Comparison of ENCODE assay signal across 18 mouse cellular contexts in the genomic region with DNA sequence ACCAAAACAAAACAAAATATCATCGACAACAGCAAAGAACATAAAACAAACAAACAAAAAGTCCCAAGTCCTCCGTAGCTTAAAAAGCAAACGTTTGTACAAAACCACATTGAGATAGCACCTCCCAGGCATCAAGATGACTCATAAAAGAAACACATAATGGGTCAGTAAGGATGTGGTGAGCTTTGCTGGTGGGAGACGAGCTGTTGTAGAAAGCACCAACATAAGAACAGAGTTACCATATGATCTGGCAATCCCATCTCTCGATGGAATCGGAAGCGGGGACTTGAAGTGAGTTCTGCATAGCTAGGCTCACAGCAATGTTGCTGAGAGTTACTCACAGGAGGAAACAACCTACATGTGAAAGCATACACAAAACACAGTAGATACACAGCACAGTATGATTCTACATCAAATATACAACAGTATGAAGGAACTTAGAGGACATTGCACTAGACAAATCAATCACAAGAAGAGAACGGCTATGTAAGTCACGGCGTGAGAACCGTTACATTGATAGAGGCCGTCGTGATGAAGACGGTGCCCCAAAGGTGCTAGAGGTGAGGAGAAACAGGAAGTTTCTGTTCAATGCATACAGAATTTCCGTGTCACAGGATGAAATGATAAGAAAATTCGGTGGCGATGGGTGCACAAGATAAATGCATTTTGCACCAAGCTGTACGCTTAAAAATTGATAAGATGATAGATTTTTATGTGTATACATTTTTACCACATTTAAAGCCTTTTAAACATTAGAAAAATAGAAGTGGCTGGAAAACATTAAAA. TPM values are rescaled to one million over a fixed set of nuclear protein-coding genes. Genes with fewer than 3 reads are reported as not detected.
A peak's percentile ranks its signal among the peaks of the same experiment; 100 is the strongest.
DNase-seq lines count a peak whose midpoint lies in the region; ATAC-seq and TF ChIP-seq lines count a peak whose summit lies in the region.
"Had no signal": no experiment of that assay in that cellular context is flagged by ENCODE, and none has a peak within 500 bp of the region (broad histone marks: within the 10 kb centered on the region; RNA-seq: fewer than 3 reads in every experiment).

No protein-coding gene starts in this region.

- no peak overlapping the region for H3K4me3 ChIP-seq in liver, adult 2 months (ENCODE audit: insufficient read depth, low read depth, low read length)
- H3K4me3 ChIP-seq in left cerebral cortex, adult 2 months: no peak overlapping the region
- H3K4me3 ChIP-seq: embryonic facial prominence, embryonic 12.5 days; hindbrain, embryonic 12.5 days; liver, embryonic 12.5 days; midbrain, embryonic 15.5 days; neural tube, embryonic 15.5 days had no signal

- no peaks in the 10 kb centered on the region for H3K79me2 ChIP-seq in liver, adult 2 months (ENCODE audit: control insufficient read depth, insufficient read depth, low read length)

- no peak for TF ChIP-seq POLR2A in liver, adult 2 months (IDR thresholded peaks at IDR 0.05; ENCODE audit: extremely low read depth, insufficient read depth, low read length)

- no peak for TF ChIP-seq CTCF in liver, adult 2 months (IDR thresholded peaks at IDR 0.05; ENCODE audit: low read depth, low read length)
- no peak for TF ChIP-seq CTCF in left cerebral cortex, adult 2 months (IDR thresholded peaks at IDR 0.05)

- peak; percentile 53 for ATAC-seq in megakaryocyte, adult 5-6 weeks (ENCODE audit: poor library complexity, severe bottlenecking)
- ATAC-seq: liver, embryonic 12.5 days had no signal

- H3K27me3 ChIP-seq in liver, adult 2 months (ENCODE audit: control insufficient read depth, insufficient read depth, low read length): no peaks in the 10 kb centered on the region
- H3K27me3 ChIP-seq: embryonic facial prominence, embryonic 12.5 days had no signal

- peak; percentile 4 for DNase-seq in liver, adult 2 months (ENCODE audit: extremely low read depth, low read depth, low spot score)
- DNase-seq in liver: no peak
- peak; percentile 26 for DNase-seq in NIH3T3 (ENCODE audit: low read depth)
- DNase-seq in thymus, postnatal 25 days: peak; percentile 27
- DNase-seq in urinary bladder, adult 18-20 months (ENCODE audit: low spot score in 2 of 2): no peak
- DNase-seq in adrenal gland, postnatal 14 days: no peak
- DNase-seq in left cerebral cortex, adult 2 months (ENCODE audit: extremely low spot score in 1 of 2, low spot score in 2 of 2): no peak
- DNase-seq: cerebellum, adult 18-20 months; kidney, adult 18-20 months; lung, postnatal 10 days had no signal

- intact Hi-C loops in left cerebral cortex, adult 2 months (cut with DNase I): loop anchor here (2.0 to 10.0 kb wide), 4 partner anchors 375 to 903 kb away; no protein-coding TSS in a partner anchor

- peaks cover 3% of the 10 kb centered on the region; the same call in 1 of the 2 replicates for H3K4me1 ChIP-seq in liver, adult 2 months (ENCODE audit: control insufficient read depth, insufficient read depth, low read length)
- H3K4me1 ChIP-seq: embryonic facial prominence, embryonic 12.5 days; hindbrain, embryonic 12.5 days had no signal

- no peak overlapping the region for H3K27ac ChIP-seq in liver, adult 2 months (replicated peaks; ENCODE audit: insufficient read depth, low read depth, low read length)
- no peak overlapping the region for H3K27ac ChIP-seq in left cerebral cortex, adult 2 months
- H3K27ac ChIP-seq: embryonic facial prominence, embryonic 12.5 days; hindbrain, embryonic 12.5 days; liver, embryonic 12.5 days; midbrain, embryonic 15.5 days; neural tube, embryonic 15.5 days had no signal

- no peak overlapping the region for H3K9ac ChIP-seq in liver, adult 2 months (ENCODE audit: low read depth, low read length)
- H3K9ac ChIP-seq: embryonic facial prominence, embryonic 12.5 days; hindbrain, embryonic 12.5 days; liver, embryonic 12.5 days; midbrain, embryonic 15.5 days; neural tube, embryonic 15.5 days had no signal

- H3K36me3 ChIP-seq in liver, adult 2 months (ENCODE audit: control insufficient read depth, insufficient read depth, low read length): no peaks in the 10 kb centered on the region
- H3K36me3 ChIP-seq: embryonic facial prominence, embryonic 12.5 days; hindbrain, embryonic 12.5 days; liver, embryonic 12.5 days; midbrain, embryonic 15.5 days; neural tube, embryonic 15.5 days had no signal

- WGBS in liver, adult 2 months: 62% methylated on average over 18 of the region's 18 CpGs

RNA-seq across cellular contexts. Expression of gene Scrg1, which starts 27.9 kb away (rescaled TPM):
- total RNA-seq in liver, adult 2 months (2014; rRNA removed): not detected in 2 replicates
- not detected in 2 replicates for polyA plus RNA-seq in liver, adult 2 months (2012; rRNA removed)
- 16.7 and 27.0 TPM in 2 replicates for total RNA-seq in megakaryocyte, adult 5-6 weeks (2015)
- total RNA-seq in megakaryocyte, adult 5-6 weeks (2017): 2.2 and 10.8 TPM in 2 replicates
- 0.52 and 0.94 TPM in 2 replicates for total RNA-seq in adrenal gland, postnatal 14 days (2021)
- 10 to 100 TPM; 41.1 to 42.5 TPM for total RNA-seq in left cerebral cortex, adult 2 months (2021)
- total RNA-seq: gastrocnemius, adult 18-20 months had no signal
- polyA plus RNA-seq: forebrain, embryonic 11.5 days had no signal

RNA-seq across cellular contexts. Expression of gene Sap30, which starts 59.9 kb away (rescaled TPM):
- total RNA-seq in liver, adult 2 months (2014; rRNA removed): 4.2 and 5.6 TPM in 2 replicates
- 3.5 TPM in 2 replicates for polyA plus RNA-seq in liver, adult 2 months (2012; rRNA removed)
- total RNA-seq in megakaryocyte, adult 5-6 weeks (2015): 85.2 and 101 TPM in 2 replicates
- total RNA-seq in megakaryocyte, adult 5-6 weeks (2017): 144 and 145 TPM in 2 replicates
- total RNA-seq in adrenal gland, postnatal 14 days (2021): 11.6 and 12.0 TPM in 2 replicates
- total RNA-seq in left cerebral cortex, adult 2 months (2021): 10 to 100 TPM in 1 of 2 experiments, 1 to 10 TPM in 1; 9.8 to 13.9 TPM

Comparison
In these comparisons a context has a peak if more than half of its experiments do, and no peak if none do; other contexts are left out.
1. DNase-seq: peak in liver, adult 2 months (single experiment), NIH3T3 (single experiment) and thymus, postnatal 25 days (single experiment); none in liver (single experiment), urinary bladder, adult 18-20 months (0 of 2), adrenal gland, postnatal 14 days (single experiment) and left cerebral cortex, adult 2 months (0 of 2).